Mouse (Mus musculus) common myeloid progenitor, adult 5-6 weeks (primary cell): ENCODE measurements at regions not wholly inside any gene's neighbourhood (a gene's known extent, or its start where the extent isn't known, plus 50 kb on each side); places are given as distances from the start of the nearest gene placed in this dataset.
"Not testable (repeated sequence)": the region's sequence is repeated elsewhere in the genome, so short reads cannot be mapped to it uniquely, and the experiment has no call there.

Source experiments
- ATAC-seq: replicated peaks from 2 replicates; pipeline ENCODE4 v1.8.0; 2016; ENCODE audit warnings: low read depth, mild to moderate bottlenecking, moderate TSS enrichment, inconsistent platforms; ENCODE audit not compliant: poor library complexity, severe bottlenecking

GRCm38 (mm10) chr1:194452480-194452879 is 165.5 kb upstream of the Plxna2 start:
- no peak for ATAC-seq

DNA sequence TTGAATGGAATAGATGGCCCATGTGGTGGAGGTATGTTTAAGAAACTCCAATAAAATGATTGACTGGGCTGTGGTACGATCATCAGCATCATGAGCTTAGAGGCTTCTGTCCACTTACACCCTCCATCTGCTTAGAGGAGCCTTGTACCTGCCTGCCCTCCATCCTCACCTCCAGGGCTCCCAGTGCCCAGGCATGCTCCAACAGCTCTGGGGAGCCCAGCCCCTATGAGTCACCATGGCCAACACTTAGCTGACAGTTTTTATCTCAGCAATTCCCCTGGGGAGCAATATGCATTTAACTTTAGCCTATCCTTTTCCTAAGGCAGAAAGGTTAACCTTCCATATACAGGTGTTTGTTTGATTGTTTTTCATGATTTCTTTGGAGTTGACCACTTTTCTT is 174.3 kb upstream of the Plxna2 start:
- no peak for ATAC-seq

DNA sequence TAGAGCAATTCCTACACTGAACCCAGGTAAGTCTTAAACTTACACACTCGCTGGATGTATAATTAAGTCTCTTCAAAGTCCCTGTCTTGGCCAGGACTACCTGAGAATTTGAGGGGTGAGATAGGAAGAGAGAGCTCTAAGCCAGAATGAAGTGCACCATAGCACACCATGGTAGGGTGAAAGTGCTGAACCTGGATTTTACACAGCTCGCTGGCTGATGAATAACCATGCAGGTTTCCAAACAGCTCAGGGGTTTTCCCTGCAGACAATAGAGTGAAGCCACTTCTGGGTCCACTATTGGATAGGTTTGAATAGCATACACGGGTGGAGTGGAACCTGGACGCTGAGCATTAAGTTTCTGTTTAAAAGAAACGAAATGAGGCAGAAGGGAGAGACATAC is 180.7 kb upstream of the Plxna2 start:
- no peak for ATAC-seq

GRCm38 (mm10) chr1:194435060-194435459 is 183.0 kb upstream of the Plxna2 start:
- ATAC-seq: no peak

DNA sequence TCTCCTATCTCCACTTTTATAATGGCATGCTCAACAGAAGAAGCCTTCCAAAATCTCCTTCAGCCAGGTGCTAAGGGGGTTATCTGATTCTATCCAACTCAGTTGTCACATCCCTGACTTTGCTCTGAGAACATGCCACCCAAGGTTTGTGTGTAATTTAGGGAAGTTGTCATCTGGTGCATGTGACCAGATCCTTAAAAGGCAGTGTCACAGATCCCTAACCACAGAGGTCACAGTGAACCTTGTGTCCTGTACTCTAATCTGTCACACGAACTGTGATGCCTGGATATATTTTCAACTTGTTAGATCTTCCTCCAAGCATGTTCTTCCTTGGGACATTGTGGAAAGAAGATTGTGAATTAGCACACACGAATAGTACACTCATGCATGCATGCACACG is 189.4 kb upstream of the Plxna2 start:
- 0 out of 2 replicates have a peak, but pooled peaks have one; percentile 50 for ATAC-seq

- no peak for ATAC-seq
These were observed 191.7 kb upstream of the Plxna2 start for GRCm38 (mm10) chr1:194426293-194426692.

GRCm38 (mm10) chr1:194424201-194424600 is 193.8 kb upstream of the Plxna2 start:
- ATAC-seq: no peak

DNA sequence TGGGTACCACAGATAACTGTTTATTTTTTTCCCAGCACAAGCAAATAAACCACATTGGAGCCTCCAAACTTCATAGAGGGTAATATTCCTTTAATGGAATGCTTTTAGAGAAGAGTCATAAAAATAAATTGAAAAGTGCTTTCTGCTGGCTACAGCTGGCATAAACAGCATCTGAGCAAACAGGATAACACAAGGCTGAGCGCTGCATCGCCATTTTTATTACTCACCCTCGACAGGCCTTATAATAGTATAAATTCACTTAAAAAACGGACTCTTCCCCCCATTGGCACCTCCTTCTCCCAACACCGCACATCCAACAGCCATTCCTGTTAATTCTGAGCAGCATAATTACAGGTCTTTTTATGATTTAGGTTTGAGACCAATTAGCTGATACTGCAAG is 205.8 kb upstream of the Plxna2 start:
- ATAC-seq: no peak

- ATAC-seq: no peak
These were observed 206.2 kb upstream of the Plxna2 start for GRCm38 (mm10) chr1:194411788-194412187.

DNA sequence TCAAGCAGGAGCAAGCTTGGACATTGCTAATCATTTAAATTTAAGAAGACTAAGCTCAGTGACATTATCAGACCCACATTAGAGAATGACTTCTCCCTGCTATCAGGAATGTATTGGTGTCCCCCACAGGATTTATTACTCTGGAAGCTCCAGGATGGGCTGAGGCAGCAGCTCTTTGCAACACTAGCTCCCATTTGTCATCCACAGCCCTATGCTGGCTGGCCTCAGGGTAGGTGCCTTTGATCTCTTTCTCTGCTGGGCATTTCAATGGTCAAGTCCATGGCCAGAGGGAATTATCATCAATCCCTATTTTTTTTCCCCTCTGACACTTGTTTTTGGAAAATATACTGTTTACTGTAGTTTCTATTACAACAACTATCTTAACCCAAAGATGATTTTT is 218.7 kb upstream of the Plxna2 start:
- no peak for ATAC-seq

- ATAC-seq: no peak
These were observed 221.1 kb upstream of the Plxna2 start for GRCm38 (mm10) chr1:194396754-194397460.

GRCm38 (mm10) chr1:194393720-194394119 is 224.3 kb upstream of the Plxna2 start:
- no peak for ATAC-seq

GRCm38 (mm10) chr1:194390202-194390601 is 227.8 kb upstream of the Plxna2 start:
- ATAC-seq: no peak

DNA sequence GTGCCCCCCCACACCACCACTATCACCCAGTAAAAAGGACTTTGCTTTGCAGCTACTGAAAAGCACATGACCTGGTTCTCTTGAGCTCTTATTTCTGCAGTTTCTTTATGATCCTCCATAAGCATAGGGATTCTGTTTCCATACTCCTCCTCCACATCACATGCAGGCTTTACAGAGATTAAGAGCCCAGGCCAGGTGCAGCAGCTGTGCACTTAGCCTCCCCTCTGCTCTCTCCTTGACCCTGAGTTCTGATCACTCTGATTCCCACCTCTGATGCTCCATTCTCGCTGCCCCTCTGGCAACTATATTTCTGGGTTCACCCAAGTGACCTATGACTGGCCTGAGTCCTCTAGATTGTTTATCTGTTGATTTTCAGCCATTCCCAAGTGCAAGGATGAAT is 239.9 kb upstream of the Plxna2 start:
- ATAC-seq: no peak

DNA sequence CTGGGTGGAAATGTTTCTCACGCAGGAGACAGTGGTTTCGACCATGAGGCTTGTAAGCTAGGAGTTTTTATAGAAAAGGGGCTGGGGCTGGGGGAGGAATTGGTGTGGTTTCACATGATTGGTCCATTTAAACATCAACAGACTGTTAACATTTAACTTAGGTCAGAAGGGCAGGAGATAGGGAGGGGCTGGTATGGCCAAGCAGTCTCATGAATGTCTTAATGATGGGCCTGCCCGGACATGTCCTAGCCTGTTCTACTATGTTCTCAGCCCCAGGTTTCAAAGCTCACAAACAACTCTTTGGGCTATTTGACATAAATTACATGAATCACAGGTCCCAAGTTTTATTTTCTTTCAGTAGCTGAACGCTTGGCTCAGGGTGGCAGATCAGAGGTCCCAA is 244.5 kb upstream of the Plxna2 start:
- ATAC-seq: not testable (repeated sequence)

DNA sequence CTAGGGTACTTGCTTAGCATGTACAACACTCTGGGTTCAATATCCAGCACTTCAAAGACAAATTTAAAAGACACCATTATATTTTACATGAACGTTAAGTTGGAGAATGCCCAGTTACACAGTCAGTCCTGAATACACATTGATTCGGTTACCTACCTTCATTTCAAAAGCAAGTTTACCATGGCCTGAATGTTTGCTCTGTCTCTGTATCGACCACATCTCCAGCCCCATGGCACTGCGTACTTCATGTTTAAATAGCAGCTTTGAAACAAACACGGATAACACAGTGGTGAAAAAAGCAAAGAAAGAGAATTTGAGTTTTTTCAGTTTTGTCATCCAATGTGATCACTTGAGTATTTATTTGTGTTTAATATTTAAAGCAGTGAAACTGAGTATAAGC is 254.1 kb upstream of the Plxna2 start:
- no peak for ATAC-seq

DNA sequence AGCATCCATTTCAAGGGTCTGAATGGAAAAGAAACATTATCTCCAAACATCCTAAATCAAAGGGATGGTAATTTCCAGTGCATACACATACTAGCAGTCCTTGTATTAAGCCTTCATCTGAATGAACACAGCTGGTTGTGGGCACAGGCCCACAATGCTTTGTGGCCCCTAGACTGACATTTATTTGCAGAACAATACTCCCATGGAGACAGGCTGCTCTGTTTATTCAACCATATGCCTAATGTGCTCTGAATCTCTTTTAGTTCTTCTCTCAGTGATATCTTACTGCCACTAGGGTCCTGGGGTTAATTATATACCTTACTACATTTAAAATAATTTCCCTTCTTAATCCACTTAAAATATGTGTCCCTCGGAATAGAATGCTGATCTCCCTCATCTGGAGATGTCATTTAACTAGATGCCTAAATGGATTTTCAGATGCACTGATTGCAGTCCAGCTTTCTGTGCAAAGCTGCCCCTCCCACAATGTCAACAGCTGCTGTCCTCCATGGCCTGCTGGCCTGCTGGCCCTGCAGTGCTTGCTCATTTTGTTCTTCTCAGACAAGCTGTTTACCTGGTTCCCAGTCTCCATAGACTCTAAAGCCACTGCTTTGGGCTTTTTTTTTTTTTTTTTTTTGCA is 254.8 kb upstream of the Plxna2 start:
- no peak for ATAC-seq

- no peak for ATAC-seq
These were observed 255.7 kb upstream of the Plxna2 start for GRCm38 (mm10) chr1:194362298-194362697.

- no peak for ATAC-seq
These were observed 256.7 kb upstream of the Plxna2 start for GRCm38 (mm10) chr1:194361316-194361715.

GRCm38 (mm10) chr1:194354332-194355120 is 263.5 kb upstream of the Plxna2 start:
- no peak for ATAC-seq
